Mouse (Mus musculus) c-Kit-positive CD71-positive TER-119-positive erythroid progenitor cells, embryonic 14.5 days (primary cell): ENCODE data around the gene Cope.

Experiments used
- DNase-seq: peaks from one replicate; pipeline ENCODE4 v3.0.0-alpha.2; 2013; ENCODE audit warnings: low spot score

The Cope gene

DNA sequence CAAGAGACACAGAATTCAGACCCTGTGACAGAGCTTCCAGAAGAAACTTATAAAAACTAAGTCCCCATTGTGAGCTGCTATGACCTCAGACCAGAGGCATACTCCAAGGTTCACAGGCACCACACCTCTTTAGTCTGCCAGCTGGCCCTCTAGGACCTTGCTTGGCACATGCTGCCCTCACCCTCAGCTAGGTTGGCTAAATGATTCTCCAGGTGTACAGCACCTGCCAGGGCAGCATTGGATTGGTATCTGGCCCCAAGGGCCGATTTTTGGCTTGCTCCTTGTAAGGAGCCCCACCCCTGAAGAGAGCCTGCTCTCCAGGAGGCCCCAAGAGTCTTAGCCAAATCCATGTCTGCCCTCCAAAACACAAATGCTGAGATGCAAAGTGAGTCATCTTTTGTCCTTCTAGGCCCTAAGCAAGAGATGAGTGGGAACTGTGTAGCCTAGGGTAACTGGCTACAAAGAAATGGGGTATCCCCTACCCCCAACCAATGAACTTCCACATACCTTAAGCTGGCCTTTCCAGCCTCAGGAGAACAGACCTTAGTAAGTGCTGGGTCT lies 45.6 kb downstream of the Cope start:
- DNase-seq = no peak

GRCm38 (mm10) chr8:70351035-70351999 lies 49.0 kb downstream of the Cope start:
- no peak for DNase-seq

DNA sequence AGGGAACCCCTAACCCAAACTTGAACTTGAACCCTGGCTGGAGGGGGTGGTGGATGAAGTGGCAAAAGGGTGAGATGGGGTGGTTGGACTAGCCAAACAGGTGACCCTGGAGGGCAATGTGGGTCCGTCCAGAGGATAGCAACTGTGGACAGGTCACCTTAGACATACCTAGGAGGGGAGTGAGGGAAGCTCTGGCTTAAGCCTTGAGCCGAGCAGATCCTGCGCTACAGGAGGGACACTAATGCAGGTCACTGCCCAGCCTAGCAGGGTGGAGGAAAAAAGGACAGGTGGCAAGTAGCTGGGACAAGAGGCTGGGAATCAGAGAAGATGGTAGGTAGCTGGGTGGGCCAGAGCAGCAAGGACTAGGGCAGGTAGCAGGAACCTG lies 49.7 kb downstream of the Cope start:
- no peak for DNase-seq

- no peak for DNase-seq
Observed at GRCm38 (mm10) chr8:70352657-70353151, 50.4 kb downstream of the Cope start.

- DNase-seq = peak; percentile 99
Observed at GRCm38 (mm10) chr8:70353194-70353817, 51.0 kb downstream of the Cope start, which contains the start of gene Upf1. Upf1 (minus strand) TSS chr8:70353278.

GRCm38 (mm10) chr8:70354004-70354403 lies 51.7 kb downstream of the Cope start:
- DNase-seq = no peak

GRCm38 (mm10) chr8:70356111-70356510 lies 53.8 kb downstream of the Cope start:
- peak; percentile 71 for DNase-seq

- DNase-seq = no peak
Observed at GRCm38 (mm10) chr8:70359411-70359810, 57.1 kb downstream of the Cope start.

- peak; percentile 41 for DNase-seq
Observed at GRCm38 (mm10) chr8:70360769-70361168, 58.5 kb downstream of the Cope start.

GRCm38 (mm10) chr8:70361484-70362032 lies 59.2 kb downstream of the Cope start:
- DNase-seq = no peak
